ENCODE assay signal across 10 mouse cellular contexts in the genomic region with DNA sequence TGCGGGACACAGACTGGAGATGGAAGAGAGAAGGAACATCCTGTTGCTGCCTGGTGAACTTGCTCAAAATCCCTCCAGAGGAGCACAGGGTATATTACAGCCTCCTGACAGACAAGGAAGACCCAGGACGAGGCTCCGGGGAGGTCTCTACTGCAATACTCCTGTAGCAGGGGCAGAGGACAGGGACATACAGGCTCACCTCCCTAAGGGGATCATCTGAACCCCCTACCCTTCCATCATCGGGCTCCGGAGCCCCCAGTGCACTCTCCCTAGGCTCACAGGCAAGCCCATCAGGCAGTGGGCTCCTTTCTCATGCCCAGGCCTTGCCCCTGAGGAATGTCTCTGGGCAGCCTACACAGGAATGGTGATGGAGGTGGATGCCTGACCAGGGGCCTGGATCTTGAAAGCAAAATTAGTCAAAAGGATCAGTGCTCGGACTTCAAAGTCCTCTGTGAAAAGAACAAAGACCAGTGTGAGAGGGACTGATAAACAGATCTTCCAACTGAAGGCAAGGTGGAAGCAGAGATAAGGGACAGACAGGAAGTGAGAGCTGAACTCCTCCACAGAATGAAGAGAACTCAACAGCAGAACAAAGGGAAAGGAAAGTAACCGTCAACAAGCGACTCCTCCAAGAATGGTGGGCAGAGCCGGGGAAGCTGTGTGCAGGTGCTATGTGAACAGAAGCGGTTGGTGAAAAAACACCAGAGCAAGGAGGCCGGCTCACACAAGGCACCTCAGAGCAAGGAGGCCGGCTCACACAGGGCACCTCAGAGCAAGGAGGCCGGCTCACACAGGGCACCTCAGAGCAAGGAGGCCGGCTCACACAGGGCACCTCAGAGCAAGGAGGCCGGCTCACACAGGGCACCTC. TPM values are rescaled to one million over a fixed set of nuclear protein-coding genes. Genes with fewer than 3 reads are reported as not detected.
DNase-seq lines count a peak whose midpoint lies in the region; ATAC-seq and TF ChIP-seq lines count a peak whose summit lies in the region.
"Had no signal": no experiment of that assay in that cellular context is flagged by ENCODE, and none has a peak within 500 bp of the region (broad histone marks: within the 10 kb centered on the region; RNA-seq: fewer than 3 reads in every experiment).

No protein-coding gene starts in this region.

- no peaks in the 10 kb centered on the region for H3K27me3 ChIP-seq in heart, embryonic 15.5 days
- H3K27me3 ChIP-seq in G1E (ENCODE audit: insufficient read depth, low read length), result no peaks in the 10 kb centered on the region
- H3K27me3 ChIP-seq: neural tube, embryonic 15.5 days; Patski had no signal

- no peaks in the 10 kb centered on the region for H3K9me3 ChIP-seq in heart, embryonic 15.5 days (replicated peaks)
- H3K9me3 ChIP-seq in G1E (replicated peaks), result no peaks in the 10 kb centered on the region
- H3K9me3 ChIP-seq: neural tube, embryonic 15.5 days had no signal

- 52% methylated on average over 15 of the region's 15 CpGs for WGBS in heart, embryonic 15.5 days

- ATAC-seq in heart, embryonic 15.5 days (replicated peaks; ENCODE audit: insufficient number of reproducible peaks, insufficient read depth, low FRiP score, low read depth), result 0 out of 2 replicates have a peak, but pooled peaks have one; percentile 16
- peak; percentile 84 for ATAC-seq in G1E (ENCODE audit: extremely low read depth, insufficient number of reproducible peaks, low FRiP score, poor library complexity, severe bottlenecking)
- peak; percentile 50 for ATAC-seq in erythroblast, adult 5-6 weeks (replicated peaks; ENCODE audit: low FRiP score, poor library complexity, severe bottlenecking)
- peak; percentile 73 for ATAC-seq in megakaryocyte progenitor cell, adult 5-6 weeks (replicated peaks; ENCODE audit: poor library complexity)
- ATAC-seq: Patski had no signal

- no peak overlapping the region for H3K9ac ChIP-seq in heart, embryonic 15.5 days
- H3K9ac ChIP-seq: neural tube, embryonic 15.5 days had no signal

- H3K4me1 ChIP-seq in heart, embryonic 15.5 days (replicated peaks), result peaks cover 35% of the 10 kb centered on the region
- peaks cover 86% of the 10 kb centered on the region for H3K4me1 ChIP-seq in G1E (ENCODE audit: insufficient read depth, low read depth, low read length)

- no peak overlapping the region for H3K4me2 ChIP-seq in heart, embryonic 15.5 days
- H3K4me2 ChIP-seq: neural tube, embryonic 15.5 days had no signal

- no peak for DNase-seq in heart, adult 8-10 months (ENCODE audit: low spot score)
- peak; percentile 70 for DNase-seq in G1E (ENCODE audit: low spot score)
- DNase-seq in cerebellum, postnatal 14 days, result no peak
- no peak for DNase-seq in layer of hippocampus, adult 9-11 months
- DNase-seq in urinary bladder, postnatal 4 days (ENCODE audit: low spot score in 2 of 2), result no peak

- H3K4me3 ChIP-seq in heart, embryonic 15.5 days, result no peak overlapping the region
- peak overlapping the region; percentile 64; the same call in 1 of the 2 replicates for H3K4me3 ChIP-seq in G1E (ENCODE audit: low read depth, low read length)
- H3K4me3 ChIP-seq: neural tube, embryonic 15.5 days had no signal

- no peak for TF ChIP-seq CTCF in G1E (IDR thresholded peaks at IDR 0.05; ENCODE audit: low read depth, low read length)

- peaks cover 45% of the 10 kb centered on the region for H3K36me3 ChIP-seq in heart, embryonic 15.5 days
- peaks cover 91% of the 10 kb centered on the region for H3K36me3 ChIP-seq in G1E (replicated peaks)

- H3K27ac ChIP-seq in heart, embryonic 15.5 days, result peak overlapping the region; percentile 77
- H3K27ac ChIP-seq: neural tube, embryonic 15.5 days had no signal

RNA-seq across cellular contexts. Expression of a gene that starts 32.3 kb away (rescaled TPM):
- 6.1 and 11.9 TPM in 2 replicates for polyA plus RNA-seq in heart, embryonic 15.5 days (2015; fragmentation: Nextera tagmentation; extraction: Ambion mirVana)
- total RNA-seq in heart, adult 8-10 months (2022), result 10 to 100 TPM; 16.5 to 26.5 (median 21.6) TPM
- total RNA-seq in G1E (2014; fragmentation: Nextera tagmentation) (161 and 162 TPM in 2 replicates), G1E (2017) (106 and 112 TPM in 2 replicates)
- polyA plus RNA-seq in G1E (2012), result 157 and 161 TPM in 2 replicates
- total RNA-seq in erythroblast, adult 5-6 weeks (2015; ENCODE audit: low replicate concordance), result 4.8 and 7.3 TPM in 2 replicates
- 5.7 and 6.5 TPM in 2 replicates for total RNA-seq in erythroblast, adult 5-6 weeks (2017; ENCODE audit: low replicate concordance)
- 25.3 and 31.0 TPM in 2 replicates for total RNA-seq in megakaryocyte progenitor cell, adult 5-6 weeks (2015)
- 31.5 and 32.4 TPM in 2 replicates for total RNA-seq in megakaryocyte progenitor cell, adult 5-6 weeks (2017)

RNA-seq across cellular contexts. Expression of a gene that starts 41.0 kb away (rescaled TPM):
- polyA plus RNA-seq in heart, embryonic 15.5 days (2015; fragmentation: Nextera tagmentation; extraction: Ambion mirVana), result 25.3 and 34.6 TPM in 2 replicates
- 10 to 100 TPM; 57.2 to 64.8 (median 62.7) TPM for total RNA-seq in heart, adult 8-10 months (2022)
- 91.4 and 93.0 TPM in 2 replicates for total RNA-seq in G1E (2014; fragmentation: Nextera tagmentation)
- total RNA-seq in G1E (2017), result 52.2 and 55.9 TPM in 2 replicates
- 65.8 and 73.5 TPM in 2 replicates for polyA plus RNA-seq in G1E (2012)
- total RNA-seq in erythroblast, adult 5-6 weeks (2015; ENCODE audit: low replicate concordance), result 6.9 and 14.8 TPM in 2 replicates
- 6.7 and 10.3 TPM in 2 replicates for total RNA-seq in erythroblast, adult 5-6 weeks (2017; ENCODE audit: low replicate concordance)
- 31.1 and 32.2 TPM in 2 replicates for total RNA-seq in megakaryocyte progenitor cell, adult 5-6 weeks (2015)
- 29.4 and 37.2 TPM in 2 replicates for total RNA-seq in megakaryocyte progenitor cell, adult 5-6 weeks (2017)

RNA-seq across cellular contexts. Expression of a gene that starts 47.9 kb away (rescaled TPM):
- 50.6 and 60.8 TPM in 2 replicates for polyA plus RNA-seq in heart, embryonic 15.5 days (2015; fragmentation: Nextera tagmentation; extraction: Ambion mirVana)
- 100 to 1,000 TPM in 1 of 4 experiments, 10 to 100 TPM in 3; 76.6 to 108 (median 91.0) TPM for total RNA-seq in heart, adult 8-10 months (2022)
- total RNA-seq in G1E (2014; fragmentation: Nextera tagmentation), result 81.1 and 87.5 TPM in 2 replicates
- 69.3 and 70.3 TPM in 2 replicates for total RNA-seq in G1E (2017)
- 42.1 and 63.5 TPM in 2 replicates for polyA plus RNA-seq in G1E (2012)
- total RNA-seq in erythroblast, adult 5-6 weeks (2015; ENCODE audit: low replicate concordance), result 16.7 and 43.4 TPM in 2 replicates
- 37.8 and 51.4 TPM in 2 replicates for total RNA-seq in erythroblast, adult 5-6 weeks (2017; ENCODE audit: low replicate concordance)
- 38.3 and 38.6 TPM in 2 replicates for total RNA-seq in megakaryocyte progenitor cell, adult 5-6 weeks (2015)
- total RNA-seq in megakaryocyte progenitor cell, adult 5-6 weeks (2017), result 78.6 and 85.3 TPM in 2 replicates

Comparison
In these comparisons a context has a peak if more than half of its experiments do, and no peak if none do; other contexts are left out.
1. ATAC-seq: peak in every context shown above with its lines; median percentile 84 in G1E; 73 in megakaryocyte progenitor cell, adult 5-6 weeks; 50 in erythroblast, adult 5-6 weeks; 16 in heart, embryonic 15.5 days.